Mouse (Mus musculus) limb, embryonic 14.5 days (tissue): ENCODE data around the gene Macrod2. TPM values are rescaled to one million over a fixed set of nuclear protein-coding genes. Genes with fewer than 3 reads are reported as not detected.
A peak's percentile ranks its signal among the peaks of the same experiment; 100 is the strongest.

Experiments
- ATAC-seq: fragments of 200-750 bp; cut with Nextera tagmentation; 2 replicates; pipeline ENCODE4 v1.8.0; 2017; ENCODE audit warnings: low read depth, moderate number of reproducible peaks, moderate TSS enrichment; ENCODE audit not compliant: low FRiP score
- DNase-seq: peaks from one replicate; pipeline ENCODE4 v3.0.0-alpha.2; 2015; ENCODE audit warnings: low spot score
- H3K27ac ChIP-seq: fragments of 300-500 bp; sonication (generic); replicated peaks from 2 replicates; pipeline ENCODE4 v1.5.1; 2014; ENCODE audit warnings: low read depth, mild to moderate bottlenecking, low read length, moderate library complexity, mixed read lengths
- H3K27me3 ChIP-seq: fragments of 300-500 bp; sonication (generic); 2 replicates; pipeline ENCODE4 v1.6.1; 2014; ENCODE audit warnings: low read length, mixed read lengths; ENCODE audit not compliant: control insufficient read depth, insufficient read depth
- H3K36me3 ChIP-seq: fragments of 300-500 bp; sonication (generic); 2 replicates; pipeline ENCODE4 v1.6.1; 2014; ENCODE audit warnings: mild to moderate bottlenecking, low read length, moderate library complexity, mixed read lengths; ENCODE audit not compliant: control insufficient read depth, insufficient read depth
- H3K4me1 ChIP-seq: fragments of 300-500 bp; sonication (generic); 2 replicates; pipeline ENCODE4 v1.6.1; 2014; ENCODE audit warnings: antibody characterized with exemption, low read length, mixed read lengths; ENCODE audit not compliant: control insufficient read depth, insufficient read depth
- H3K4me2 ChIP-seq: fragments of 300-500 bp; sonication (generic); replicated peaks from 2 replicates; pipeline ENCODE4 v1.6.1; 2014; ENCODE audit warnings: low read depth, mild to moderate bottlenecking, low read length, moderate library complexity; ENCODE audit not compliant: severe bottlenecking
- H3K4me3 ChIP-seq: fragments of 300-500 bp; sonication (generic); replicated peaks from 2 replicates; pipeline ENCODE4 v1.5.1; 2014; ENCODE audit warnings: low read length
- H3K9ac ChIP-seq: fragments of 300-500 bp; sonication (generic); 2 replicates; pipeline ENCODE4 v1.6.1; 2014; ENCODE audit warnings: mild to moderate bottlenecking, low read depth, low read length, moderate library complexity; ENCODE audit not compliant: severe bottlenecking
- H3K9me3 ChIP-seq: fragments of 300-500 bp; sonication (generic); 2 replicates; pipeline ENCODE4 v1.6.1; 2016; ENCODE audit warnings: low read length; ENCODE audit not compliant: control insufficient read depth
- POLR2A ChIP-seq: fragments of 200-500 bp; IDR thresholded peaks from 2 replicates; pipeline ENCODE4 v1.8.0; 2012; ENCODE audit warnings: inconsistent platforms, mild to moderate bottlenecking, moderate library complexity, borderline replicate concordance; ENCODE audit not compliant: insufficient read depth, insufficient read length; ENCODE audit errors: extremely low read depth
- WGBS: fragments of 180-500 bp; shearing (Covaris S2); extraction: QIAGEN DNeasy Blood & Tissue Kit; methylation state at CpG from one replicate; pipeline ENCODE4 v1.1.7; 2014; 5-methylcytosine and 5-hydroxymethylcytosine counted together
- polyA plus RNA-seq, 2 experiments: library from polyadenylated mRNA; depleted of rRNA in 1 of 2; stranded (reverse) in 1 of 2; unstranded in 1 of 2; fragments of >200 nt; fragmentation: Nextera tagmentation in 1 of 2; extraction: Ambion mirVana in 1 of 2; gene quantifications; 2 replicates each; pipeline versions ENCODE4 v1.2.1 to v1.2.3; 2012 to 2014

Macrod2 gene
- polyA plus RNA-seq, 2 experiments: 8.5 to 24.5 TPM

GRCm38 (mm10) chr2:141004326-141004725 lies 609.2 kb downstream of the Macrod2 start:
- no peak for DNase-seq
- H3K9ac ChIP-seq: no peak overlapping the region
- no peak overlapping the region for H3K4me2 ChIP-seq
- WGBS: 79% methylated on average over 3 of the region's 3 CpGs
- H3K4me1 ChIP-seq: no peaks in the 10 kb centered on the region
- no peaks in the 10 kb centered on the region for H3K9me3 ChIP-seq
- ATAC-seq: no peak
- H3K4me3 ChIP-seq: no peak overlapping the region
- H3K27me3 ChIP-seq: no peaks in the 10 kb centered on the region
- no peak for TF ChIP-seq POLR2A
- H3K27ac ChIP-seq: no peak overlapping the region
- H3K36me3 ChIP-seq: no peaks in the 10 kb centered on the region

- no peak for TF ChIP-seq POLR2A
- Histone ChIP-seq H3K36me3 (no peaks in the 10 kb centered on the region), H3K9me3 (no peaks in the 10 kb centered on the region), H3K27me3 (no peaks in the 10 kb centered on the region), H3K9ac (no peak overlapping the region), H3K4me1 (no peaks in the 10 kb centered on the region), H3K4me2 (no peak overlapping the region), H3K4me3 (no peak overlapping the region), H3K27ac (no peak overlapping the region)
- 73% methylated on average over 6 of the region's 6 CpGs for WGBS
- ATAC-seq (no peak), DNase-seq (no peak)
Observed at GRCm38 (mm10) chr2:141005616-141006015, 610.5 kb downstream of the Macrod2 start.

- no peaks in the 10 kb centered on the region for H3K27me3 ChIP-seq
- no peak for TF ChIP-seq POLR2A
- H3K36me3 ChIP-seq: no peaks in the 10 kb centered on the region
- no peak overlapping the region for H3K27ac ChIP-seq
- H3K4me3 ChIP-seq: no peak overlapping the region
- H3K9me3 ChIP-seq: no peaks in the 10 kb centered on the region
- WGBS: 38% methylated on average over 7 of the region's 7 CpGs
- H3K9ac ChIP-seq: no peak overlapping the region
- DNase-seq (no peak), ATAC-seq (no peak)
- H3K4me1 ChIP-seq: no peaks in the 10 kb centered on the region
- H3K4me2 ChIP-seq: no peak overlapping the region
Observed at GRCm38 (mm10) chr2:141007725-141008124, 612.6 kb downstream of the Macrod2 start.

- H3K36me3 ChIP-seq: no peaks in the 10 kb centered on the region
- no peak for DNase-seq
- H3K27me3 ChIP-seq: no peaks in the 10 kb centered on the region
- no peak overlapping the region for H3K9ac ChIP-seq
- WGBS: 61% methylated on average over 1 of the region's 1 CpGs
- H3K9me3 ChIP-seq: no peaks in the 10 kb centered on the region
- no peak for ATAC-seq
- no peak overlapping the region for H3K4me2 ChIP-seq
- H3K4me3 ChIP-seq: no peak overlapping the region
- H3K4me1 ChIP-seq: no peaks in the 10 kb centered on the region
- no peak for TF ChIP-seq POLR2A
- no peak overlapping the region for H3K27ac ChIP-seq
Observed at GRCm38 (mm10) chr2:141008458-141008857, 613.3 kb downstream of the Macrod2 start.

- DNase-seq (peak; percentile 66), ATAC-seq (peak; percentile 72; the same call in 1 of the 2 replicates)
Observed at GRCm38 (mm10) chr2:141013443-141014165, 618.5 kb downstream of the Macrod2 start.

GRCm38 (mm10) chr2:141022971-141023370 lies 627.9 kb downstream of the Macrod2 start:
- TF ChIP-seq POLR2A: no peak
- H3K9me3 ChIP-seq: no peaks in the 10 kb centered on the region
- no peaks in the 10 kb centered on the region for H3K27me3 ChIP-seq
- no peak overlapping the region for H3K4me3 ChIP-seq
- WGBS: 56% methylated on average over 4 of the region's 4 CpGs
- H3K36me3 ChIP-seq: no peaks in the 10 kb centered on the region
- no peaks in the 10 kb centered on the region for H3K4me1 ChIP-seq
- H3K9ac ChIP-seq: no peak overlapping the region
- H3K4me2 ChIP-seq: no peak overlapping the region
- DNase-seq (no peak), ATAC-seq (no peak)
- no peak overlapping the region for H3K27ac ChIP-seq

More at GRCm38 (mm10) chr2:141013443-141014165, 618.5 kb downstream of the Macrod2 start:
- Histone ChIP-seq H3K9me3 (no peaks in the 10 kb centered on the region), H3K36me3 (no peaks in the 10 kb centered on the region), H3K27me3 (no peaks in the 10 kb centered on the region), H3K4me1 (no peaks in the 10 kb centered on the region), H3K4me3 (no peak overlapping the region), H3K9ac (no peak overlapping the region), H3K4me2 (no peak overlapping the region), H3K27ac (no peak overlapping the region)
- no peak for TF ChIP-seq POLR2A
- 45% methylated on average over 8 of the region's 8 CpGs for WGBS
